Mouse (Mus musculus): ENCODE measurements around the gene Mob3c. TPM values are rescaled to one million over a fixed set of nuclear protein-coding genes. Genes with fewer than 3 reads are reported as not detected.

Gene Mob3c
- polyA plus RNA-seq, 1 experiment = 19.3 TPM

- DNase-seq (ENCODE audit: low spot score) = no peak
Observed at GRCm38 (mm10) chr4:115881183-115881582, 53.3 kb downstream of the Mob3c start.

- no peak for DNase-seq (ENCODE audit: low spot score)
Observed at GRCm38 (mm10) chr4:115882195-115882594, 54.3 kb downstream of the Mob3c start.

- DNase-seq (ENCODE audit: low spot score) = no peak
Observed at GRCm38 (mm10) chr4:115884022-115884421, 56.1 kb downstream of the Mob3c start, which contains the start of gene Kncn. Gene Kncn (plus strand): TSS chr4:115884400.

Other genes with a start within 250 kb of the Mob3c start
- gene Cyp4a32, start 227.1 kb upstream of the Mob3c start, polyA plus RNA-seq (2012; rRNA removed) = not detected in 2 replicates
- gene Cyp4b1, start 180.4 kb upstream of the Mob3c start, polyA plus RNA-seq (2012; rRNA removed) = 10.9 and 13.5 TPM in 2 replicates
- 28.4 and 31.7 TPM in 2 replicates for gene Efcab14, start 90.3 kb upstream of the Mob3c start, polyA plus RNA-seq (2012; rRNA removed)
- 0.32 and 0.34 TPM in 2 replicates for gene Tex38, start 47.1 kb upstream of the Mob3c start, polyA plus RNA-seq (2012; rRNA removed)
- 18.1 and 19.0 TPM in 2 replicates for gene Atpaf1, start 43.3 kb upstream of the Mob3c start, polyA plus RNA-seq (2012; rRNA removed)
- 44.8 and 59.6 TPM in 2 replicates for gene Mknk1, start 11.1 kb downstream of the Mob3c start, polyA plus RNA-seq (2012; rRNA removed)
- 0.04 TPM in 1 of 2 replicates, not detected in the other for gene Kncn, start 56.3 kb downstream of the Mob3c start, polyA plus RNA-seq (2012; rRNA removed)
- gene 6430628N08Rik, start 62.6 kb downstream of the Mob3c start, polyA plus RNA-seq (2012; rRNA removed) = not detected in 2 replicates
- gene Dmbx1, start 111.8 kb downstream of the Mob3c start, polyA plus RNA-seq (2012; rRNA removed) = not detected in 2 replicates
- gene Faah, start 189.8 kb downstream of the Mob3c start, polyA plus RNA-seq (2012; rRNA removed) = 11.9 and 14.2 TPM in 2 replicates
- 10.3 and 11.1 TPM in 2 replicates for gene Nsun4, start 225.8 kb downstream of the Mob3c start, polyA plus RNA-seq (2012; rRNA removed)
- 669 and 757 TPM in 2 replicates for gene Uqcrh, start 247.0 kb downstream of the Mob3c start, polyA plus RNA-seq (2012; rRNA removed)
- gene Lrrc41, start 247.2 kb downstream of the Mob3c start, polyA plus RNA-seq (2012; rRNA removed) = 25.8 and 26.4 TPM in 2 replicates